Mouse (Mus musculus): ENCODE measurements around the gene Asf1a.

GRCm38 (mm10) chr10:53641507-53641906 is 45.0 kb downstream of the Asf1a start:
- TF ChIP-seq CTCF (IDR thresholded peaks at IDR 0.05; ENCODE audit: borderline replicate concordance, extremely low read depth, insufficient read depth, insufficient read length), result peak; percentile 66; the same call in 1 of the 2 replicates
- TF ChIP-seq POLR2A (IDR thresholded peaks at IDR 0.05; ENCODE audit: borderline replicate concordance, extremely low read depth, insufficient read depth, insufficient read length, poor library complexity, severe bottlenecking), result no peak

Measured in brain, embryonic 14.5 days (tissue).